In the genomic region with DNA sequence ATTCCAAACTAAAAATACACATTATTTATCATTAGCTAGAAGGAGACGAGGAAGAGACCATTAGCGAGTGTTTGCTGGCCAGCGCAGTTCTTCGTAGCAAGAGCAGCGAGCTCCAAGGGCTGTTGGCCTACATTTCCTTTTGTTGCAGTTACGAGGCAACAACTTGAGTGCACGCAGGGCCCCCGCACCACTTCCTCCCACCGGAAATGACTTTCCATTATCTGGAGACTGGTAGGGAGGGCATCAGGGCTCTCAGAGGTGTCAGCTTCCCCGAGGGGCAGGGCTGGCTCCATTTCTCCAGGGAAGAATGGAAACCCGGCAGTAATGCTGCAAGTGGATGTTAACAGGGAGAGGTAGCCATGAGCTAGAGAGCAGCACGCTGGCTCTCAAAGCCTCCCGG, we compare ENCODE assay signal across 9 mouse cellular contexts.
A peak's percentile ranks its signal among the peaks of the same experiment; 100 is the strongest.
DNase-seq lines count a peak whose midpoint lies in the region; ATAC-seq and TF ChIP-seq lines count a peak whose summit lies in the region.
"Had no signal": no experiment of that assay in that cellular context is flagged by ENCODE, and none has a peak within 500 bp of the region (broad histone marks: within the 10 kb centered on the region; RNA-seq: fewer than 3 reads in every experiment).

No protein-coding gene starts in this region.

- peak; percentile 56 for ATAC-seq in lung, embryonic 16.5 days (ENCODE audit: low read depth)
- no peak for ATAC-seq in limb, embryonic 11.5 days (ENCODE audit: insufficient number of reproducible peaks, low FRiP score, low TSS enrichment, low read depth)
- no peak for ATAC-seq in midbrain, postnatal 0 days (ENCODE audit: low FRiP score)
- ATAC-seq: forebrain, embryonic 15.5 days had no signal

- H3K36me3 ChIP-seq in lung, embryonic 16.5 days (ENCODE audit: control insufficient read depth, insufficient read depth, low read length) = no peaks in the 10 kb centered on the region
- no peaks in the 10 kb centered on the region for H3K36me3 ChIP-seq in limb, embryonic 11.5 days (ENCODE audit: control insufficient read depth, insufficient read depth, low read length)
- H3K36me3 ChIP-seq in midbrain, postnatal 0 days (ENCODE audit: insufficient read depth, low read length) = no peaks in the 10 kb centered on the region
- H3K36me3 ChIP-seq: forebrain, embryonic 15.5 days had no signal

- 19% methylated on average over 13 of the region's 13 CpGs for WGBS in lung, embryonic 16.5 days
- WGBS in limb, embryonic 11.5 days = 45% methylated on average over 13 of the region's 13 CpGs
- 55% methylated on average over 13 of the region's 13 CpGs for WGBS in midbrain, postnatal 0 days

- H3K27me3 ChIP-seq in lung, embryonic 16.5 days (ENCODE audit: control insufficient read depth, insufficient read depth, low read depth, low read length) = no peaks in the 10 kb centered on the region
- H3K27me3 ChIP-seq in limb, embryonic 11.5 days (ENCODE audit: control insufficient read depth, insufficient read depth, low read length) = no peaks in the 10 kb centered on the region
- no peaks in the 10 kb centered on the region for H3K27me3 ChIP-seq in midbrain, postnatal 0 days (ENCODE audit: insufficient read depth, low read length)
- H3K27me3 ChIP-seq: forebrain, embryonic 15.5 days had no signal

- no peaks in the 10 kb centered on the region for H3K9me3 ChIP-seq in lung, embryonic 16.5 days (ENCODE audit: control insufficient read depth, low read length)
- no peaks in the 10 kb centered on the region for H3K9me3 ChIP-seq in limb, embryonic 11.5 days (ENCODE audit: control insufficient read depth, low read length)
- no peaks in the 10 kb centered on the region for H3K9me3 ChIP-seq in midbrain, postnatal 0 days (ENCODE audit: low read length)
- H3K9me3 ChIP-seq: forebrain, embryonic 15.5 days had no signal

- no peak for TF ChIP-seq CTCF in midbrain, postnatal 0 days (IDR thresholded peaks at IDR 0.05)

- H3K9ac ChIP-seq in lung, embryonic 16.5 days (ENCODE audit: low read length) = no peak overlapping the region
- H3K9ac ChIP-seq in limb, embryonic 11.5 days (ENCODE audit: low read length) = no peak overlapping the region
- no peak overlapping the region for H3K9ac ChIP-seq in midbrain, postnatal 0 days (replicated peaks; ENCODE audit: low read length, poor library complexity, severe bottlenecking)
- H3K9ac ChIP-seq: forebrain, embryonic 15.5 days had no signal

- H3K4me2 ChIP-seq in lung, embryonic 16.5 days (ENCODE audit: low read depth, low read length) = no peak overlapping the region
- H3K4me2 ChIP-seq in limb, embryonic 11.5 days (ENCODE audit: low read depth, severe bottlenecking) = no peak overlapping the region
- H3K4me2 ChIP-seq in midbrain, postnatal 0 days (ENCODE audit: low read depth, low read length, poor library complexity, severe bottlenecking) = no peak overlapping the region
- H3K4me2 ChIP-seq: forebrain, embryonic 15.5 days had no signal

- H3K27ac ChIP-seq in lung, embryonic 16.5 days (ENCODE audit: low read length) = peak overlapping the region; percentile 28; the same call in 1 of the 2 replicates
- H3K27ac ChIP-seq in limb, embryonic 11.5 days (replicated peaks; ENCODE audit: low read depth, low read length) = no peak overlapping the region
- no peak overlapping the region for H3K27ac ChIP-seq in midbrain, postnatal 0 days (ENCODE audit: low read depth, low read length)
- H3K27ac ChIP-seq: forebrain, embryonic 15.5 days had no signal

- no peak for DNase-seq in lung, postnatal 25 days (ENCODE audit: low spot score)
- peak; percentile 33 for DNase-seq in brain, adult 2 months (ENCODE audit: low read depth, low spot score)
- peak; percentile 39 for DNase-seq in limb, embryonic 11.5 days (ENCODE audit: low spot score)
- peak; percentile 90 for DNase-seq in thymus, postnatal 0 days (ENCODE audit: low spot score)
- DNase-seq in midbrain, postnatal 0 days (ENCODE audit: low spot score) = no peak
- no peak for DNase-seq in layer of hippocampus, adult 18-20 months (ENCODE audit: low spot score in 2 of 2)
- no peak for DNase-seq in adrenal gland, adult 8-10 months

- no peak overlapping the region for H3K4me3 ChIP-seq in lung, embryonic 16.5 days (ENCODE audit: low read length)
- no peak overlapping the region for H3K4me3 ChIP-seq in limb, embryonic 11.5 days (ENCODE audit: low read depth, low read length)
- no peak overlapping the region for H3K4me3 ChIP-seq in midbrain, postnatal 0 days (ENCODE audit: low read depth, low read length)
- H3K4me3 ChIP-seq: forebrain, embryonic 15.5 days had no signal

- peaks cover 7% of the 10 kb centered on the region; the same call in 1 of the 2 replicates for H3K4me1 ChIP-seq in lung, embryonic 16.5 days (replicated peaks; ENCODE audit: control insufficient read depth, insufficient read depth, low read length)
- H3K4me1 ChIP-seq in limb, embryonic 11.5 days (ENCODE audit: control insufficient read depth, insufficient read depth, low read length) = peaks cover 4% of the 10 kb centered on the region; the same call in 1 of the 2 replicates
- no peaks in the 10 kb centered on the region for H3K4me1 ChIP-seq in midbrain, postnatal 0 days (ENCODE audit: insufficient read depth, low read length)
- H3K4me1 ChIP-seq: forebrain, embryonic 15.5 days had no signal

Comparison
In these comparisons a context has a peak if more than half of its experiments do, and no peak if none do; other contexts are left out.
1. DNase-seq: peak in brain, adult 2 months (single experiment), limb, embryonic 11.5 days (single experiment) and thymus, postnatal 0 days (single experiment); none in lung, postnatal 25 days (single experiment), midbrain, postnatal 0 days (single experiment), layer of hippocampus, adult 18-20 months (0 of 2) and adrenal gland, adult 8-10 months (single experiment).